Mouse (Mus musculus) bone marrow macrophage, adult 2 months (primary cell): ENCODE measurements around the gene Metap1d.

Source experiments
- CTCF ChIP-seq: IDR thresholded peaks from 2 replicates; pipeline ENCODE4 v1.5.1; 2012; ENCODE audit warnings: low read depth, mild to moderate bottlenecking, low read length, moderate library complexity
- POLR2A ChIP-seq: IDR thresholded peaks from 2 replicates; pipeline ENCODE4 v1.6.1; 2012; ENCODE audit warnings: mild to moderate bottlenecking, low read depth, low read length, borderline replicate concordance

- TF ChIP-seq POLR2A (no peak), CTCF (no peak)
Measured at GRCm38 (mm10) chr2:71533094-71533493, 80.0 kb downstream of the Metap1d start.
